Mouse (Mus musculus) T-helper 2 cell (primary cell): Measurements from ENCODE around the gene Acot7.

Experiments
- in situ Hi-C: fragments of 300-600 bp; cut with MboI, MseI; formaldehyde crosslinking; loops from one replicate; pipeline ENCODE4 v1.15.1; 2025; ENCODE audit warnings: high pct_unique_total_duplicates

The Acot7 gene

GRCm38 (mm10) chr4:152151966-152152544, 25.9 kb upstream of the Acot7 start, which contains the start of gene Espn:
Gene Espn, minus strand, starts transcription at chr4:152152371.
- in situ Hi-C loops, result no loop called here

DNA sequence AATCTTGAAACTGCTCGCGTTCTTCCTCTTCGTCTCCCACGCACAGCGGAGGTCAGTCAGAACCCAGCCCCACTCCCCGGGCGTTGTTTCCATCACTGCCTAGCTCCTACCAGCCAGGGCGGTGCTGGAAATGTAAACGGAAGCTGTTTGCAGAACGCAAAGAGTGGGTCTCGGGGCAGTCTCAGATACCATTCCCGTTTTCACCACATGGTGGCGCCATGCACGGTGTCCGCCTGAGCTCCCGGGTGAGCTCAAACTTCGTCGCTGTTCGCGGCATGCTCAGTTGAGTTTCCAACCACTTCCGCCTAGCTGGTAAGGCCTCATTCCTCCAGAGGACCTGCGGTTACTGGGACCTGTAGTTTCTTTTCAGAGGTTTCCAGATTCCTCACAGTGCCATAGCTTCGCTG, 24.2 kb upstream of the Acot7 start:
- in situ Hi-C loops, result no loop called here

GRCm38 (mm10) chr4:152155019-152155418, 22.9 kb upstream of the Acot7 start:
- in situ Hi-C loops, result loop anchor here (5.0 kb wide), 1 partner anchor 1987 kb away; the partner anchor contains the start of genes Trp73 and Wrap73

DNA sequence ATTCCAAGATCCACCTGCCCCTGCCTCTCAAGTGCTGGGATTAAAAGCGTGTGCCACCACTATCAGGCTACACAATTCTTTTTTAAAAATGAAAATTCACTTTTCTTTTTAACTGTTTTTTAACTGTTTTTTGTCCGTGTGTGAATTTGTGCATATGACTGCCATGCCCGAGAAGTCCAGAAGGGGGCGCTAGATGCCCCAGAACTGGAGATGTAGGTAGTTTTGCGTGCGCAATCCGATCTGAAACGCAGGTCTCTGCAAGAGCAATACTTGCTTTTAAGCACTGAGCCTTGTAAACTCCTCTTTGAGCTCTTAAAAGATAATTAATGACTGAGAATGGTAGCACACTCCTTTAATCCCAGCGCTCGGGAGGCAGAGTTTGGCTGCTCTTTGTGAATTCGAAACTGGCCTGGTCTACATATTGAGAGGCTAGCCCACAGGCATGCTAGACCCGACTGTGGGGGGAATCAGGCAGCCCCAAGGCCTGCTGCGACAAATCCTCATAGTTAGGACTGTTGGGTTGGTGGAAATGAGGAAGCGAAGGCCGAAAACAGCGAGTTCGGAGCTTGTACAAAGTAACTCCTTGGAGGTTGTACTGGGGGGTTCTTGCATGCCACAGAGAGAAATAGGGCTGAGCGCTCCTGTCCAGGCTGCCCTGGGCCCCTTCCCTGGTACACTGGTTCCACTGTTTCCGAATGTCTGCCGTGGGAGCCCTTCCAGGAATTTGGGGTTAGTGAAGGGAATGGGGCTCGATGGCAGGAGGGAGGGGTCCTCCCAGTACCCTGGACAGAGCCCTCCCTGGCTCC, 20.0 kb upstream of the Acot7 start:
- in situ Hi-C loops, result loop anchor here (5.0 kb wide), 1 partner anchor 1984 kb away; the partner anchor contains the start of genes Trp73 and Wrap73

DNA sequence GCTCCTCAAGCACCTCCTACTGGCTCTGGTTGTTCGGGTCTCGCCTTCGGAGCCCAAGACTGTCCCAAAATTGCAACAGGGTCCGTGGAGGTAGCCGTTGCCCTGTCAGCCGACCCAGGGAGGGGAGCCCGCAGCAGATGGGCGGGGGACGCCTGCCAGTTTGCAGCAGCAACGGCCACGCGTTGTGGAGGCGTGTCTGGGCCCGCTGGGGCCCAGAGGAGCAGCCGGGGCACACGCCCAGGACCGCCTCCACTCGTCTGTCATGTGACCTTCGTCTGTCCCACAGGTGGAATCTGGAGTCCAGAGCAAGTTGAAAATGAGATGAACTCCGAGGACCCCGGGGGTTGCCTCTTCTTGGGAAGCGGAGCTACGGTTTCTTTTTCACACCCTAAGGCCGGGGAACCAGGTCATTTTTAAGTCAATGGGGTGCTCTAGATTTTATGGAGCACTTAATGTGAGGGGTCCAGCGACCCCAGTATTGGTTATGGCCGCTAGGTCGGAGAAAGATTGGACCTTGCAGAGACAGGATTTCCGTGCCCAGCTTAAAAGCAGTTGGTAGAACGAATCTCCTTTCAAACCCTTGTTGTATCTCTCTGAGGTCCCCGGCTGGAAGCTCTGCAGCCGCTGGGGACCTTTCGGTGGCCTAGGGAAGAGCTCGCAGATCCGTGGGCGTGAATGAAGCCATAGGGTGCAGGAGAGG, 19.2 kb upstream of the Acot7 start, which contains the start of gene Hes2:
TSS of gene Hes2 (plus strand) at position 283 of the 700 bp plus-strand sequence.
- in situ Hi-C loops, result loop anchor here (5.0 kb wide), 1 partner anchor 1984 kb away; the partner anchor contains the start of genes Trp73 and Wrap73

GRCm38 (mm10) chr4:152159285-152159678, 18.7 kb upstream of the Acot7 start:
- in situ Hi-C loops, result loop anchor here (5.0 kb wide), 1 partner anchor 1983 kb away; the partner anchor contains the start of genes Trp73 and Wrap73

DNA sequence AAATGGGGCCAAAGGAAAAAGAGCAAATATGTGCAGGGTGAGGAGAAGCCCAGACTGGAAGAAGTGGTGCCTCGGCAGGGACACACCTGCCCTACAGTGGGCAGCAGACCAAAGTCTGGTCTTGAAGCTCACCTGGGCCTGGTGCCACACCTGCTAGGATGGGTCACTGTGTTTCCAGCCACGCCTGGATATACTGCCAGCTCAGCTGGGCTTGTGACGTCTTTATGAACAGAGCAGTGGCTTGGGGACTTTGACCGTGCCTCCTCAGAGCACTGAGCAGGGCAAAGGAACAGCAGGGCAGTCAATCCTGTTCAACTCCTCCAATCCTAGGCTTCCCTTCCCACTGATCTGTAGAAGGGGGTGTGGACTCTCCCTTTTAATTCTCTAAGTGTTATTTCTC, 17.2 kb upstream of the Acot7 start:
- in situ Hi-C loops, result loop anchor here (10.0 kb wide), 1 partner anchor 556 kb away; no protein-coding TSS in a partner anchor

- in situ Hi-C loops, result loop anchor here (10.0 kb wide), 1 partner anchor 557 kb away; no protein-coding TSS in a partner anchor
Observed at GRCm38 (mm10) chr4:152161601-152162000, 16.3 kb upstream of the Acot7 start.

DNA sequence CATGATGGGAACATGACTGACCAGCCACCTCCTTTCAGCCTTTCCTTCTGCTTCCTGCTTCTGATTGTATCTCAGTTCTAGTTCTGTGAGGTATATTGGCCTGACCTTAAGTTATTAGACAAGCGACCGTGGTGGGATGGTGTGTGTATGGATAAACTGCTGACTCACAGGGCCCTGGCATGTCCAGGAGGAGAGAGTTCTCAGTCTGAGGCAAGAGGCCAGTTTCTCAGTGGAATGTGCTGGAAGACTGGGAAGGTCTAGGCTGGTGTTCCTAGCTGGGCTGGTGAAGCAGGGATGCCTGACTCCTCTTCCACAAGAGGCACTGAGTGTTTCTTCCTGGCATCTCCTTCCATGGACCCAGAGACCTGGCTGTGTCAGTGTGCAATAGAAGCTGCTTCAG, 15.2 kb upstream of the Acot7 start:
- in situ Hi-C loops, result loop anchor here (10.0 kb wide), 1 partner anchor 558 kb away; no protein-coding TSS in a partner anchor

- in situ Hi-C loops, result loop anchor here (10.0 kb wide), 1 partner anchor 560 kb away; no protein-coding TSS in a partner anchor
Observed at GRCm38 (mm10) chr4:152165036-152165931, 12.7 kb upstream of the Acot7 start.

DNA sequence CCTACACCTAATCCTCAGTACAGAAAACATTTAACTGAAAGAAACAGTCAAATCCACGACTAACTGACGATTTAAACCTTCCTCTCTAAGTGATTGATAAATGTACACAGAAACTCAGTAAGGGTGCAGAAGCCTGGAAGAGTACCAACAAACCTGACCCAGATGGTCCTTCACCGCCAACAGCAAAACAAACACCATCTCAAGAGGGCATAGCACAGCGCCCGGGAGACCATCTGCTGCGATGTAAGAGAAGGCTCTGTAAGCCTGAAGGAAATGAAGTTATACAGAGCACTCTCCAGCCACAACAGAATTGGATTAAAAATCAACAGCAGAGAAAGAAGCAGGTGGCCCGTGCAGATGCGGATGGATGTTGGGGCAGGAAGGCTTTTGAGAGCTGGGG, 9.9 kb upstream of the Acot7 start:
- in situ Hi-C loops, result loop anchor here (10.0 kb wide), 1 partner anchor 563 kb away; no protein-coding TSS in a partner anchor

DNA sequence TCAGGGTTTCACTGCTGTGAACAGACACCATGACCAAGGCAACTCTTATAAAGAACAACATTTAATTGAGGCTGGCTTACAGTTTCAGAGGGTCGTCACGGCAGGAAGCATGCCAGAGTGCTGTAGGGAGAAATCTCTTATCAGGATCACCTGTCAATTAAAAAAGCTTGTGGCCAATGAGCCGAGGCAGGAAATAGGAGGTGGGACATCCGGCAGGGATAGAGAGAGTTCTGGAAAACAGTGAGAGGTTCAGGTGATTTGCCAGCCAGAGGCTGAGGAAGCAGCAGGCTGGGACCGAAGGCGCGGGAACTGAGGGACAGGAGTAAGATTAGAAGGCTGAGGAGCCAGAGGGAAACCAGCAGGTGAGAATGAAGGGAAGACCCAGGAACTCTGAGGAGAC, 8.8 kb upstream of the Acot7 start:
- in situ Hi-C loops, result loop anchor here (10.0 kb wide), 1 partner anchor 564 kb away; no protein-coding TSS in a partner anchor

- in situ Hi-C loops, result loop anchor here (5.0 kb wide), 1 partner anchor 112 kb away; no protein-coding TSS in a partner anchor
Observed at GRCm38 (mm10) chr4:152170286-152170685, 7.6 kb upstream of the Acot7 start.

- in situ Hi-C loops, result loop anchor here (5.0 kb wide), 1 partner anchor 111 kb away; no protein-coding TSS in a partner anchor
Observed at GRCm38 (mm10) chr4:152171543-152171942, 6.4 kb upstream of the Acot7 start.

DNA sequence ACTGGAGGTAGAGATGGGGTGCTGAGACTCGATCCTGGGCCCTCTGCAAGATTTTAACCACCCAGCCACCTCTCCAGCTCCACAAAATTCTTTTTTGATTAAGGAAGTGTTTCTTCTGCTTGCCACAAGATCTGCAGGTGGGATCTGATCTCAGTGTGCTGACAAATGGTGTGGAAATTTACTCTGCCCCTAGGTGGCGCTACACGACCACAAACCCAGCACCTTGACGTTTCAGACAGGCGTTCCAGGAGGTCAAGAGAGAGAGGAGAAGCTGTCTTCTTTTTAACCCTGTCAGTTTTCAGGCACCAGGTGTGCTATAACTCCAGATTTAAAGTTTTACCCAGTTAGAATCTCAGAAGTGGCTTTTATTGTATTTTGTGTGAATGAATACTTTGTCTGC, 4.9 kb upstream of the Acot7 start:
- in situ Hi-C loops, result loop anchor here (5.0 kb wide), 1 partner anchor 109 kb away; no protein-coding TSS in a partner anchor

DNA sequence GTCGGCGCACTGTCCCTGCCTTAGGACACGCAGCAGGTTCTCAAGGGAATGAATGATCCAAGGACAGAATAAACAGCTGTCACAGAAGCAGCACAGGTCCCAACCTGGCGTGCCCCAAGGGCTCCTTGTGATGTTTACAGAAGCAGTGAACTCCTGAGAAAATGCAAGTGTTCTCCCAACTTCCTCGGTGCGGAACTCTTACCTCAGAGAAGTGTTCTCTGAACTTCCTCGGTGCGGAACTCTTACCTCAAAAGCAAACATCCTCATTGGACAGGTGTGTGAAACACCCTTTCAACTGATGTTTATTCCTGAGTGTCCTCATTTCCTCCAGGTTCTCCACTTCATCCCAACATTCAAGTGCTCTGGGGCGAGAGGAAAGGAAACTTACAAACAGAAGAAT, 4.0 kb upstream of the Acot7 start:
- in situ Hi-C loops, result loop anchor here (5.0 kb wide), 1 partner anchor 108 kb away; no protein-coding TSS in a partner anchor

- in situ Hi-C loops, result no loop called here
Observed at GRCm38 (mm10) chr4:152176638-152177037, 1.3 kb upstream of the Acot7 start.

- in situ Hi-C loops, result no loop called here
Observed at GRCm38 (mm10) chr4:152177174-152177536, 779 bp upstream of the Acot7 start.

- in situ Hi-C loops, result no loop called here
Observed at GRCm38 (mm10) chr4:152178344-152178864, 470 bp downstream of the Acot7 start.
